Mouse (Mus musculus): Measurements from ENCODE around the gene Sirt2.

GRCm38 (mm10) chr7:28741368-28741708 lies 25.2 kb upstream of the Sirt2 start:
- TF ChIP-seq CTCF (IDR thresholded peaks at IDR 0.05; ENCODE audit: low read depth) (no peak), EP300 (IDR thresholded peaks at IDR 0.05; ENCODE audit: low read depth) (no peak)

All from heart, postnatal 0 days (tissue).